Mouse (Mus musculus) heart, postnatal 0 days (tissue): ENCODE data around the gene Nalcn.
"Not testable (repeated sequence)": the region's sequence is repeated elsewhere in the genome, so short reads cannot be mapped to it uniquely, and the experiment has no call there.

Experiments used
- CTCF ChIP-seq: IDR thresholded peaks from 2 replicates; pipeline ENCODE4 v1.5.1; 2016; ENCODE audit warnings: antibody characterized with exemption, control low read depth, low read depth
- EP300 ChIP-seq: IDR thresholded peaks from 2 replicates; pipeline ENCODE4 v1.6.1; 2016; ENCODE audit warnings: antibody characterized with exemption, low read depth

- not testable (repeated sequence) for TF ChIP-seq CTCF, EP300
Observed at GRCm38 (mm10) chr14:123671076-123671475, 44.1 kb upstream of the Nalcn start.
